Mouse (Mus musculus) c-Kit-negative CD71-positive TER-119-positive erythroid progenitor cells, embryonic 14.5 days (primary cell): ENCODE measurements around the gene Ebf3.

Source experiments
- DNase-seq: peaks from one replicate; pipeline ENCODE4 v3.0.0-alpha.2; 2013; ENCODE audit warnings: low read depth, low spot score

The Ebf3 gene

GRCm38 (mm10) chr7:137208556-137208955, 105.7 kb downstream of the Ebf3 start:
- no peak for DNase-seq

- no peak for DNase-seq
Observed at GRCm38 (mm10) chr7:137206770-137207285, 107.4 kb downstream of the Ebf3 start.

GRCm38 (mm10) chr7:137199533-137199932, 114.7 kb downstream of the Ebf3 start:
- no peak for DNase-seq

- no peak for DNase-seq
Observed at GRCm38 (mm10) chr7:137198921-137199320, 115.3 kb downstream of the Ebf3 start.

- DNase-seq, result no peak
Observed at GRCm38 (mm10) chr7:137197118-137198030, 116.9 kb downstream of the Ebf3 start.

DNA sequence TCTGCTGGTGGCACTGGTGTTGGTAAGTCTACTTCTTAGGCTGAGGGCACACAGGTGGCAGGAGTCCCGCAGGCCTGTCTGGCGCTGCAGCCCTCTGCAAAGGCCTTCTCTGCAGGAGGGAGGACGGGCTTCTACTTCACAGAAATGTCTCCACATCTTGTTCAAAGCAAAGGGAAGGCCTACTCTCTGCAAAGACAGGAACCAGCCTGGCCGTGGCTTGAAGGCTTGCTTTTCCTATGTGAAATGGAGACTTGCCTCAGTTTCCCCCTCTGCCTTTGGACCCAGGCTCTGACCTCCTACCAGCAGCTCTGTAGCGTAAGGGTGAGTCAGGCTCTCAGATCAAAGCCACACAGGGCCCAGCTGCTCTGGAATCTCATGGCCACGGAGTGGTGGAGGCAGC, 117.7 kb downstream of the Ebf3 start:
- no peak for DNase-seq

DNA sequence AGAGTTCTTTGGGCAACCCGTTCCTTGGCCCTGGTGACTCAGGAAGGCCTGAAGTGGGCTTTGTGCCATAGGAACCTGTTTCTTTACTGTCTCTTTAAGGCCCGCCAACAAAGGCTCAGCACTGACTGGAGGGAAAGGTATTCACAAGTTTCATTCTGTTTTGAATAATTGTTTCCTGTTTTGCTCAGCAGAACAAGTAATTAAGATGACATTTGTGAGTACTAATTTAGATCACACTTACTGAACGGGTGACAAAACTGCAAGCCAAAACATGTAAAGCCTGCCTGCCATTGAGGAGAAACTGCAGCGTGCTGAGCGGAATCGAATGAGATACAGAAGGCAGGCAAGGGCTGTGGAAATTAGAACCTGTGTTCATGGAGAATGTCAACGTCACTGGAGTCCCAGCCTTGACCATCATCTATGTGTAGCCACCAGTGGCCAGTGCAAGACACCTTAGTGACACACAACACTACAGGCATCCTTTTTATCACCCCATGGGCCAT, 121.4 kb downstream of the Ebf3 start:
- DNase-seq, result no peak

DNA sequence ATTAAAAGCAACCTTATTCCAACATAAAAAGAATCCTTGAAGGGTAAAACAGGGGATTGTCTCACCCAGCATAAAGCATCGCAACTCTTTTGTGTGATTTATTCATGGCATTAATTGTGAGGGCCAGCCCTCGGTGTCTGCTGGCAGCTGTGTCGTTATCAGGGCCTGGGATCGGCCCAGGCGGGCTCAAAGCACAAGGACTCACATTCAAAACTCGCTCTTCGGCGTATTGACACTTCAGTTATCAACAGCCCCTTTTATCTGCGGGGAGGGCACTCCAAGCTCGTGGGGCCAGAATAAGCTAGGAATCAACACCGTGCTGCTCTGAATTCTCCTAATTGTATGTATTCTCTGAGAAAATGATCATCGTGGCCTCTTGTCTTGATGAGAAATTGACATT, 122.4 kb downstream of the Ebf3 start:
- no peak for DNase-seq

- no peak for DNase-seq
Observed at GRCm38 (mm10) chr7:137172278-137172677, 142.0 kb downstream of the Ebf3 start.

DNA sequence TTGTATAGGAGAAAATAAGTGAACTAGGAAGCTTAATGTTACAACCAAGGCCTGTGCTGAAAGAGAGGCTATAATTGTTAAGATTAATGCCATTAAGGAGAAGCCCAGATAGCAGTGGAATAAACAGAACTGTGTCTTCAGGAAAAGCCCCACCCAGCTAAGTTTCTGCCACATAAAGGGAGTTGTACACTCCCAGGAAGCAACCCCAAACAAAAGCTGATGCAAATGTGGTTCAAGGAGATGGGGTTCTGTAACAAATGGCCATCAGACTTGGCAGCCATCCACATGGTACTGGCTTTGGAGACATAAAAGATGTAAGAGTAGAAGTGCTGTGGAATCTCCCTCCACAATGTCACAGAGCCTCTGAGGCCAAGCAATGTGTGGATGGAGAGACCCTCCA, 155.2 kb downstream of the Ebf3 start:
- DNase-seq, result no peak

DNA sequence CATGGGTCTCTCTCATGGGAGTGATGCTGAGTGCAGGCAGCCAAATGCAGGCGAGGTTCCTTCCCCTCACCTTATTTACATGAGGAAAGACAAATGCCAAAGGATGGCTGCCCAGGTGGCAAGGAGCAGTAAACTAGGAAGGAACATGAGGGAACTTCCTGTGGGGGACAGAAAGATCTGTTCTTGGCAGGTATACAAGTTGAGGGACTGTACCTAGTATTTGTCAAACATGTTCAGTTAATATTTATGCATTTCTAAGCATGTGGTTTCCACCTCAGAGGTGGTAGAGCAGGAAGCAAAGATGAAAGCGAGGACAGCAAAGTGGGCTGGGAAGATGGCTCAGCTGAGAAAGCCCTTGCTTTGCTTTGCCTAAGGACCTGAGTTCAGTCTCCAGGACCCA, 159.6 kb downstream of the Ebf3 start:
- DNase-seq, result no peak

DNA sequence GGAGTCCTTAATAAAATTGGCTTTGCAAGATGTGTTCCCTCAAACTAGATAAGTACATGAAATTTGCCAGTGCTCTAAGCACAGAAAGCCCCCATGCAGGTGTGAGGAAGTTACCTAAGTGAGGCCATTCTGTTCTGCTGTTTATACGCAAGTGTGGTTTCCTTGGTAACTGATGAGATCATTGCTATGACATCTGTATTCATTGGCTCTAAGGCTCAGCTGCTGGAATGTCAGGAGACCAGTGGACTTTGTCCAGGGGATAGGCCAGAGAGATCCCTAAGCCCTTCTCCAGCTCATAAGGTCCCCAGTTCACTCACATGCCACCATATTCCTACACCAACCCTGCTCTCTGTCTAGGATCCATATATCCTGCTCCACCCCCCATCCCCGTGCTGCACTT, 162.4 kb downstream of the Ebf3 start:
- no peak for DNase-seq

DNA sequence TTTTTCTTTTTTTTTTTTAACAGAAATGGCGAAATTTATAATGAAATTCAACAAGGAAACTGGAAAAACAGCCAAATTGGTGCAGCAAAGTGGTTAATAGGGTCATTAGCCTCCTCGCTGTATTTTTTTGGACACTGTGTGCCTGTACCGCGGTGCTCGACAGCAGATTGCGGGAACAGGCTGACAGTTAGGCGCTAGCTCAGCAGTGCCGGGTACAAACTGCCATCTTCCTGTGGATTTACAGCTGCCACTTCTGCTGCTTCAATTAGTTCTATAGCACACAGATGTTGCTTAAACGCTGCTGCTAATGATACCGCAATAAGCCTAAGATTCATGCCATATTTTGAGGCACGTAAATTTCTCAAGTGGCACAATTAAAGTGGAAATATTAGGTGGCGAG, 167.1 kb downstream of the Ebf3 start:
- DNase-seq, result no peak
